Mouse (Mus musculus): ENCODE results near the gene Spint2.

- TF ChIP-seq CTCF (IDR thresholded peaks at IDR 0.05; ENCODE audit: control insufficient read depth, insufficient read depth, low read length) (no peak), POLR2A (IDR thresholded peaks at IDR 0.05; ENCODE audit: borderline replicate concordance, control insufficient read depth, low read depth, low read length) (no peak)
Measured at GRCm38 (mm10) chr7:29309221-29309721, 27.6 kb upstream of the Spint2 start.

All from bone marrow, adult 2 months (tissue).